Mouse (Mus musculus) liver, adult (tissue): Measurements from ENCODE around the gene Zfp143.

Source experiments
- GATA4 ChIP-seq: IDR thresholded peaks from 2 replicates; pipeline ENCODE4 v1.6.1; 2014; ENCODE audit warnings: mild to moderate bottlenecking, low read length; ENCODE audit not compliant: insufficient replicate concordance

The Zfp143 gene

DNA sequence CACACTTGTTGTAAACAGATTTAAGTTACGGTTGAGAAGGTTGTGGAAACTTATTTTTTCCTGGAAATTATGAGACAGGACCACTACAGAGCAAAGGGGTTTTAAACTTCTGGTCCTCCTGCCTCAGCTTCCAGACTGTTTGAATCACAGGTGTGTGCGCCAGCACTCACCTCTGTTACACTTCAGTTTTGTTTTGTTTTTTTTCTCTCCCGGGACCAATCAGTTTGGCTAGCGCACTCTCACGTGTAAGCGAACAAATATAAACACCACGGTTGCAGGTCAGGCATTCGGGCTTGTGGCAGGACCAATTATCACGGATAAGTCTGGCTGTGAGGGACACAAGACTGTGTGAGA is 60.1 kb downstream of the Zfp143 start:
- TF ChIP-seq GATA4: no peak

DNA sequence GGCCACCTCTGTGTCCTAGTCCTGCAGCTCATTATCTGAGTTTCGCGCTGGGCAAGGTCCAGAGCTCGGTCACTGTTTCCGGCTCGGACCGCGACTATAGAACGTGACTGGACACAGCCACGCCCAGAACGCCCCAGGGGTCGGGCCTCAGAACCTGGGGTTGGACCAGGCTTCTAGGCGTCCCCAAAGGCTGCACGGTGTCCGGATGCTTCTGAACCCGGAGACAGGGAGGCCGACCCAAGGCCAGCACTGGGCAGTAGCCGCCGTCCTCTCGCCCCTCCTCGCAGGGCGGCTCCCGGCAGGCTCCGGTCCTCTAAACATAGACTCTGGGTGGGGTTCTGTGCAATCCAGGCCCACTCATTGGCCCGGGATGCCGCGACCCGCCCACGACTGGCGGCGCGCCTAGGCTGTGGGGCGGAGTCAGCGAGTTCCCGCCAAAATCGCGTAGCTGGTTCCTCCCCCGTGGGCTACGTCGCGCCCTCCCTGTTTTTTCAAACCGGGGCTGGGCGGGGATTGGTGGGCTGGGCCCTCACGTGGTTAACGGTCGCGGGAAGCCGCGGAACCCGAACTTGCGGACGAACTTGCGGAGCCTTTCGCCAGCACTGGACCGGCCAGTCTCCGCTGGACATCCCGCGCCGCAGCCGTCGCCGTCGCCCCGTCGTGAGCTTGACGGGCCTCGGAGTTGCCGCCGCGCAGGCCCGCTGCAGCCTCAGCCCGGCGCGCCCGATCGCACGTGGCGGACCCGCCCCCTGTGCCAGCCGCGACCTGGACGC is 60.7 kb downstream of the Zfp143 start, which contains the start of gene Wee1:
Gene Wee1 (plus strand): TSS at position 531 of the 773 bp plus-strand sequence.
- peak; percentile 87; the same call in 1 of the 2 replicates for TF ChIP-seq GATA4

DNA sequence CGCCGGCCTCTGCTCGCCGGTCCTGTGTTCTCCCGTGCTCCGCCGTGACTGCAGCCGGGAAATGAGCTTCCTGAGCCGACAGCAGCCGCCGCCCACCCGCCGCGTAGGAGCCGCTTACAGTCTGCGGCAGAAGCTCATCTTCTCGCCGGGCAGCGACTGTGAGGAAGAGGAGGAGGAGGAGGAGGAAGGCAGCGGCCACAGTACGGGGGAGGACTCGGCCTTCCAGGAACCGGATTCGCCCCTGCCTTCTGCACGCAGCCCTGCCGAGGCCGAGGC is 61.2 kb downstream of the Zfp143 start:
- no peak for TF ChIP-seq GATA4

DNA sequence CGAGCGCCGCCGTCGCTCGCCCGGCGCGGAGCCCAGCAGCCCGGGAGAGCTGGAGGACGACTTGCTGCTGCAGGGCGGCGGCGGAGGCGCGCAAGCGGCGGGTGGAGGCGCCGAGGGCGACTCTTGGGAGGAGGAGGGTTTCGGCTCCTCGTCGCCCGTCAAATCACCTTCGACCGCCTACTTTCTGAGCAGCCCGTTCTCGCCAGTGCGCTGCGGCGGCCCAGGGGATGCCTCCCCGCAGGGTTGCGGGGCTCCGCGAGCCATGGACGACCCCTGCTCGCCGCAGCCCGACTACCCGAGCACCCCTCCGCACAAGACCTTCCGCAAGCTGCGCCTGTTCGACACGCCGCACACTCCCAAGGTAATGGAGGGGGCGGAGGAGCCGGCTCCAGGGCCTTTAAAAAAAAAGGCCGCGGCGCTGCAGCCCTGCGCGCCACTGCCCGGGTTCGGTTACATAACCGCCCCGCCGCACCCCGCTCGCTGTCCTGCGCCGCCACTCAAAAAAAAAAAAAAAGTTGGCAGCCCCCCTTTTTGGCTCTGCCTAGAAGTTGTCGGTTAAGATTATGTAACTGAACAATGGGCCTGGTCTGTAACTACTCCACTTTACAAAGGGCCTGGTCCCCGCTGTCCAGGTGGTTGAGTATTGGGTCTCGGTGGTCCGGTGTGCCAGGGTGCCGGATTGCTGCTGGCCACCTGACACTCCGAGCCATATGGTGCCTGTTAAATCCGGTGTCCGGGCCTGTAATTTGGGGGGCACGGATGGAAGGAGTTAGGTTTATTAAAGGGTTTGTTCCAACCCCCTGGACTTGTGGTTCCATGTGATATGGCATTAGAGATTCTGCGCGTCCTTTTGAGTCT is 61.8 kb downstream of the Zfp143 start:
- no peak for TF ChIP-seq GATA4

DNA sequence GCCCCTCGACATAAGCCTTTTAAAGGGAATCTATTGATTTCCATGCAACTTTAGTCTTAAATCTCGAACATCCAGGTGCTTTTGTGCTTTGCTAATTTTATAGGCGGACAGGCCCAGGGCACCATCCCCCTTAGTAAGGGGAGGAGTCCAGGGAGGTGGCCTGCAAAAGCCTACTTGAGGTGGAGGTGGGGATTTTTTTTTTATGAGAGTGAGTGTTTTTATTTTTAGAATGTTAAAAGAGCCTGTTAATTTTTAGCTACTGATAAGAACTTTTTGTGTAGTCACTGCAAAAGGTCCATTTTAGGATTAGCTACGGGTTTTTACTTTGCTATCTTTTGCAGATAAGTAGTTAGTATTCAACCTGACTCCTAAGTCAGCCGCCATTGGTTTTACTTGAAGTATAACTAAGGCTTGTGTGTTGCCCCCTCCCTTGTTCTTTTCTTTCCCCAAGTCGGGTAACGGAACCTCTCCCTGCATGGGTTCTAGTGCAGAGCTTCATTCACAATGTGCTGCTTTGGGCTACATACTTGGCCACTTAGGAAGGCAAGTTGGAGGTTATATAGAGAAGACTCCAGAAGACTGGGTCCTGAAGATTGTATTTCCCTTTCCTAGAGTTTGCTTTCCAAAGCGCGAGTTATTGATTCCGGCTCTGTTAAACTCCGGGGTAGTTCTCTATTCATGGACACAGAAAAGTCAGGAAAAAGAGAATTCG is 63.0 kb downstream of the Zfp143 start:
- TF ChIP-seq GATA4: no peak

DNA sequence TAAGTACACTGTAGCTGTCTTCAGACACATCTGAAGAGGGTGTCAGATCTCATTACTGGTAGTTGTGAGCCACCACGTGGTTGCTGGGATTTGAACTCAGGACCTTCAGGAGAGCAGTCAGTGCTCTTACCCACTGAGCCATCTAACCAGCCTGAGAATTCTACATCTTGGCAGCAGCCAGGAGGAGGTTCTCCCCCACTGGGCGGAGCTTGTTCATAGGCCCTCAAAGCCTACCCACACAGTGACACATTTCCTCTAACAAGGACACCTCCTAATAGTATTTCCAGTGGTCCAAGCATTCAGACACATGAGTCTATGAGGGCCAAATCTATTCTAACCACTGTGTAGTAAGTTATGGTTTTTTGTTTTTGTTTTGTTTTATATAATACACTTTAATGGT is 67.5 kb downstream of the Zfp143 start:
- no peak for TF ChIP-seq GATA4

DNA sequence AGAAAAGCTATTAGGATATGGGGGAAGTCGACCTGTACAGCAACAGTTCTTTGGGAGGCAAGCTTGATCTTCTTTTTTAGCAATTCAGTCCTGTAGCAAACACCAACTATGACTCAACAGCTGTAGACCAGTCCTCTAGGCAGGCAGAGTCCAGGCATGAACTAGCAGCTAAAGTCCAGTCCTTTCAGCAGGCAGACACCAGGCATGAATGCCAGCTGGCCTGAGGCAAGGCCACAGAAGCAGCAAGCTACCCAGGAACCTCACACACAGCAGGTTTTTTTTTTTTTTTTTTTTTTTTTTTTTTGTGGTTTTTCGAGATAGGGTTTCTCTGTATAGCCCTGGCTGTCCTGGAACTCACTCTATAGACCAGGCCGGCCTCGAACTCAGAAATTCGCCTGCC is 73.0 kb downstream of the Zfp143 start:
- TF ChIP-seq GATA4: no peak

DNA sequence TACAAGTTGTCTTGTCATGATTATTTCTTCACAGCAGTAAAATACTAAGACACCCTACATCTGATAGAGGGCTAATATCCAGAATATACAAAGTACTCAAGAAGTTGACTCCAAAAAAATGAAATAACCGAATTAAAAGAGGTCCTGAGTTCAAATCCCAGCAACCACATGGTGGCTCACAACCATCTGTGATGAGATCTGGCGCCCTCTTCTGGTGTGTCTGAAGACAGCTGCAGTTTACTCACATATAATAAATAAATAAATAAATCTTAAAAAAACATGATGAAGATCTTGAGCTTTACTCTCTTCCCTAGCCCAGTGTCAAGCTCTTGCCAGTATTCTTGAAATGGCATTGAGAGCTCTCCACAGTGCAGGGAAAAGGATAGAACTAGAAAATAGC is 77.5 kb downstream of the Zfp143 start:
- no peak for TF ChIP-seq GATA4

DNA sequence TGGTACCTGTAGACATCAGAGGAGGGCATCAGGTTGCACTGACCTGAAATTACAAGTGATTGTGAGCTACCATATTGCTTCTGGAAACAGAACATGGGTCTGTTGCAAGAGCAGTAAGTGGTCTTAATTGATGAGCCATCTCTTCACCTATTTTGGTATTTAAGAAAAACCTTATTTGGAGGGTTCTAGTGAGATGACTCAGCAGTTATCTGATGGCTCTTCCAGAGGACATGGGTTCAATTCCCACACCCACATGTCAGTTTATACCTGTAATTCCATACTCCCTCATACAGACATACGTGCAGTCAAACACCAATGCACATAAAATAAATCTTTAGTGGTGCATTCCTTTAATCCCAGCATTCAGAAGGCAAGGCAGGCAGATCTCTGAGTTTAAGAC is 82.8 kb downstream of the Zfp143 start:
- TF ChIP-seq GATA4: no peak
